Mouse (Mus musculus) lung, postnatal 14 days (tissue): ENCODE measurements around the gene St6galnac4.
A peak's percentile ranks its signal among the peaks of the same experiment; 100 is the strongest.

Experiments used
- DNase-seq: peaks from one replicate; pipeline ENCODE4 v3.0.0; 2021

St6galnac4 gene

DNA sequence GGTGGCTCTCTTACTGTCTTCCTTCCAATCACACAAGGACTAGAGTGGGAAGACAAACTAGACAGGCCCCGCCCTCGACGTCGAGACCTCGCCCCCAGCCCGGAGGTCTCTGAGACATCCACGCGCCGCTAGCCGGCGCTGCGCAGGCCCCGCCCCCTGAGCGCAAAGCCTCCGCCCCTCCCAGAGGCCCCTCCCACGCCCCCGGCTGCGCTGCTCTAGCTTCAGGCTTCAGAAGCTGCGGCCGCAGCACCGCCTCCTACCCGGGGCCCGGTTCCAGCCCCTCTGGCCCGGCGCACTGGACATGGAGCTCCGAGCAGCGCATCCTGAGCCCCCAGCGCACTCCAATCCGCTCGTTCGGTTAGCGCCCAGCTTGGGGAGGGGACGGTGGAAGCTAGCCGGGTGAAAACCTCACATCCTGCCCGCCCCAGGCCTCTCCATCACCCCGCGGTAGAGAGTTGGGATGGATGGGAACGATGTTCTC is at the start of gene St6galnac4:
St6galnac4 (plus strand) TSS at position 225 of the 481 bp plus-strand sequence.
- peak; percentile 94 for DNase-seq

DNA sequence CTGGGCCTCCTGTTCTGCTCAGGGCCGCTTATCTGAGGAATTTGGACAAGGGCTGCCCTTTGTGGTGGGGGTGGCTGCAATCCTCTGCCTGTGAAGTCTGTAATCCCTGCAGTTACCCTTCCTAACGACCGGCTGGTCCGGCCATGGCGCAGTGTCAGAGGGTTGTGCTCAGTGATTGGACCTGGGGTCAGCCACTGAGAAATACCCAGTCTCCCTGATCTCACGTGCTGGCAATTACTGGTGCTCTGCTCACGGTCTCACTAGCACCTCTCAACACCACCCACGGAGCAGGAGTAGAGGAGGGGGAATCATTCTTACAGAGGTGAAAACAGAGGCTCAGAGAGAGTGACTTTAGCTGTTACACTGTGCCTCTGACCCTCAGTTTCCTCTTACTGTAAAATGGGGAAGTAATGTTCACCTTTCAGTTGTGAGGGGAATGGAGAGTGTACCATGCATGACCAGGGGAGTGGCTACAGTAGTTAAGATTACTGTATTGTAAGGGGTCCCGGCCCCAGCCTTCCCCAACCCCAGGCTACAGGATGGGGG is 49.5 kb upstream of the St6galnac4 start:
- DNase-seq, result no peak

GRCm38 (mm10) chr2:32537941-32538340 is 49.0 kb upstream of the St6galnac4 start:
- no peak for DNase-seq

- no peak for DNase-seq
Observed at GRCm38 (mm10) chr2:32538461-32538860, 48.4 kb upstream of the St6galnac4 start.

- DNase-seq, result no peak
Observed at GRCm38 (mm10) chr2:32539452-32539981, 47.4 kb upstream of the St6galnac4 start.

DNA sequence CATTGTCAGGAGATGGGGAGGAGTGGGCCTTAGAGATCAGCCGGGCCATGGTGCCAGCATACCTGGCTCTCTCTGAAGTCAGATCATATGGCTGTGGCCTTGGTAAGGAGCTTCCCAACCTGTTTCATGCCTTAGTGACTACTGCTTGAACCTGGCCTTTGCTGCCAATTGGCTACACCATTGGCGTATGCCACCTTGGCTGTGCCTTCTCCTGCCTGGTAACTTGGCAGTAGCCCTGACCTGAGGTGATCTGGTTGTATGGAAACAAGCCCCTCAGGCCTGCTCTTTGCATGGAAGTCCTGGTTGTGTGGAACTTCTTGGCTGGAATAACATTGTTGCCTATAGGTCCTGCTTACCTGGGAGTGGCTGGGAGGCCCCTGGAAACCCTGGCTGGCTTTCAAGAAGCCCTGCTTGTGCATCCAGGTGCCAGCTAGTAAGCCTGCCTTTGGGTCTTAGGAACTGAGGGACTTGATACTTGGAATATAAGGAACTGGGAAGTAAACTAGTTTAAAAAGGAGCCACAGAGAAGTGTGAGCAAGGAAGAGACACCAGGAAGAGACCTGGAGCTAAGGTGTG is 45.5 kb upstream of the St6galnac4 start:
- no peak for DNase-seq

- DNase-seq, result no peak
Observed at GRCm38 (mm10) chr2:32541986-32542573, 44.8 kb upstream of the St6galnac4 start.

GRCm38 (mm10) chr2:32543031-32543449 is 43.9 kb upstream of the St6galnac4 start:
- no peak for DNase-seq

- DNase-seq, result no peak
Observed at GRCm38 (mm10) chr2:32546951-32547350, 39.9 kb upstream of the St6galnac4 start.

DNA sequence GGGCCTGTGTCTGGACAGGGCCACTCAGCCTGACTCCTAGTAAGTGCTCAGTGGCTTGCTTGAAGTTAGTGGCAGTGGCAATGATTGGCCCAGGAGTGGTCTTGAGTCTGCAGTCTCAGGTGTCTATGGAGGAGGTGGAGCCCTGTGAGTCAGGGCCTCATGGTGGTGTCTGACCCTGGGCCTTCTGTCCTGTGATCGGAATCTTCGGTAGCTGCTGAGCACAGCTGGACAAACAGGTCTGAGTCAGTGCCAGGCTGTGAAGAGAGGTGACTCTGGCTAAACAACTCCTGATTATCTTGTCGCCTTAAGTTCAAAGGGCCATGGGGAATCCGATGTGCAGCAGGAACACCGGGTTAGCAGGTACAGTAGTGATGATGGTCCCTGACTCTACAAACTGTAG is 39.5 kb upstream of the St6galnac4 start:
- DNase-seq, result no peak

GRCm38 (mm10) chr2:32547964-32548739 is 38.7 kb upstream of the St6galnac4 start:
- peak; percentile 58 for DNase-seq

DNA sequence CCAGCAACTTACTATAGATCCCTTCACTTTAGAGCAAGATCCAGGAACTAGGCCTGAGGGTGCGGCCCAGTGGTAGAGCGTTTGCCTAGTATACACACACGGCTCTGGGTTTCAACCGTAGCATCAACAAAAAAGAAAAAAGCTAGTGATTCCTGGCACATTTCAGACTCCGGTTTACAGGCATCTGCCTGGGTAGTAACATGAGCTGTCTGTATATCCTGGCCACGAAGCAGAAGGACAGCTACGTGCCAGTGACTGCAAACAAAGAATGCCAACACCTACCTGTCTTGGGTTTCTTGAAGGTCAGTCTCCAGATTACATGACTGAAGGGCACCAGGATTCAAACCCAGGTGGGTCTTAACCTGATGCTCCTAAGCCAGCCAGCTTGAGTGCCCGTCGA is 37.7 kb upstream of the St6galnac4 start:
- no peak for DNase-seq

GRCm38 (mm10) chr2:32549764-32550163 is 37.1 kb upstream of the St6galnac4 start:
- DNase-seq, result peak; percentile 45

DNA sequence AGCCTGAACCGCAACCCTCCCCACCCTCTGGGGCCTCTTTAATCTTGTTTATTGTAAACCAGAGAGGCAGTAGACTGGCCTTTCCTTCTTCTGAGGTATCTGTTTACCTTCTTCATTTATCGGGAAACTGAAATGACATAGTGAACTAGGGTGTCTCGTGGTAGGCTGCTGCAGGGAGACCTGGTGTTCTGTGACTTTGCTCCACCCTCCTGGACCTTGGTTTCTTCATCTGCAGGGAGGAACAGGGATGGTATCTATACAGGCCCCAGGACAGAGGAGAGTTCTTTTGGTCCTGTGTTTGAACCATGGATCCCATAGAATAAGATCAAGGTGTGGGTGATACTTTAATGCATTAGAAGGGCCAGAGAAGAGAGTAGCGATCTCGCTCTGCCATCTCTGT is 35.7 kb upstream of the St6galnac4 start:
- DNase-seq, result no peak

GRCm38 (mm10) chr2:32553592-32554148 is 33.2 kb upstream of the St6galnac4 start:
- DNase-seq, result no peak

DNA sequence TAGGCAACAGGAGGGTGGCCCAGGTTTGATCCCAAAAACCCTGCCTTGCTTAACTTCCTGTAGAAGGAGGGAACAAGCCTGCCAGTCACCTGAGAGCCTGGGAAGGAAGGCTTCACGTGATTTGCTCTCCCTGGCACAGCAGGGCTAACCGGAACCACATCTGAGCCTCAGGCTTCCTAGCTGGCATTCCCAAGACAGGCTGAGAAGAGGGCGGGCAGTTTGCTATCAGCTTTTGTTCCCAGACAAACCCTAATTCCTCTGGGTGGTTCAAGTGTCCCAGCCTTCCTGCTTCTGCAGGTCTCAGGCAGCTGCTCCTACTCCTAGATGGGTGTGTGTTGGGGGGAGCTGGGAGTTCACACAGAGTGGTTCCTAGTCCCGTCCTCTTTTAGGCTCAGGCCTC is 31.4 kb upstream of the St6galnac4 start:
- no peak for DNase-seq

DNA sequence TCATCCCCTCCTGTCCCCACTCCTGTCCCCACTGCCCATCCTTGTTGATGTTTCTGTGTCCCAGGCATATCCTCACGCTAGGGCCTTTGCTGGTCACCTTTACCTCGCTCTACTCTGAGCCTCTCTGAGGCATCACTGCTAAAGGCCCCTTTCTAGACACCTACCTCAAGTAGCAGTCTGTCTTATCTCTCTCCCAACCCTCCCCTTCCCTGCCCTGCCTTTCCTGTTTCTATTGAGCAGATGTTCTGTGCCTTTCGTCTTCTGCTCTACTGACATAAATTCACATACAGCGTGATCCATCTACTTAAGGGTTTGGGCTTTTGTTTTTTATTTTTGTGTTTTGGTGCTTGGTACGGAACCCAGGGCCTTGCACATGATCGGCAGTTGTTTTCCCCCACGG is 30.9 kb upstream of the St6galnac4 start:
- no peak for DNase-seq

GRCm38 (mm10) chr2:32559570-32559969 is 27.3 kb upstream of the St6galnac4 start:
- no peak for DNase-seq

- peak; percentile 73 for DNase-seq
Observed at GRCm38 (mm10) chr2:32566536-32567063, 20.3 kb upstream of the St6galnac4 start.

GRCm38 (mm10) chr2:32568149-32568548 is 18.7 kb upstream of the St6galnac4 start:
- no peak for DNase-seq

- DNase-seq, result no peak
Observed at GRCm38 (mm10) chr2:32568941-32569340, 18.0 kb upstream of the St6galnac4 start.

GRCm38 (mm10) chr2:32570698-32571494 is 16.0 kb upstream of the St6galnac4 start, which contains the start of gene Dpm2:
Dpm2 (plus strand) TSS chr2:32570858.
- DNase-seq, result peak; percentile 92
